Mouse (Mus musculus) urinary bladder, postnatal 4 days (tissue): Measurements from ENCODE around the gene Trim44.

Experiments used
- DNase-seq, 2 experiments: peaks; one replicate each; pipeline ENCODE4 v3.0.0; 2021 to 2022; ENCODE audit warnings: low spot score in 2 of 2

The Trim44 gene

DNA sequence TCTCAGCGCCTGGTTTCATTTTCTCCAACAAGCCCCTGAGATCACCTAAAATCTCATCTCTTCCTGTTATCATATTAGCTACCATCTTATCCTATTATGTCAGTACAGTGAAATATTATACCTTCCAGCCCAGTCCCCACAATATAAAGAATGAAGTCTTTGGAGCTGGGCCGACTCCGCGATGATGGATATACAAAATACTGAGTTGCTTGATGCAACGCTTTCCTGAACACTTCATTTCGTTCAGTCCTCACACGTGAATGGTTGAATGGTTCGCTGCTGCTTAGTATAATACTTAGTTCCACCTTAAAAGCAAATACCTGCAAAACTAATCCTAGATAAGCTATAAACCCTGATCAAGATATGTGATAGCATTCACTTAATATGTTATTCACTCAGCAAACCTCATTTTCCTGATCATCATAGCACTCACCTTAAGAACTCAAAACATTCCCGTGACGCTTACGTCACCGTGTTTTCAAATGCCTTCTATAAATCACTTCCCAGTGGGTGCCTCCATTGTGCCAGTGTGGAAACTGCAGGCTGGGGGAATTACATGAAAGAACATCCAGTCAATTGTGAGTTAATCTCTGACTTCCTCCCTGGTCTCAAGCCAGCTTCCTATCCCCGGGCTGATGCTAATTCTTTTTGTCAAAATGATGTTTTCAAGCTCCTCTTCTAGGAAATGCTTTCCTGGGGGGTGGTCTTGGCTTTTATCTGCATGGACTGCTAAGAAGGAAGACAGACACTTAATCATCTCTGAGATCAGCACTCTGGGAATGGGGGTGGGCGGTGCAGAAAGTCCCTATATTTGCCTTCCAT is at the start of gene Trim44:
Gene Trim44 (minus strand): TSS at position 466 of the 822 bp plus-strand sequence.
- DNase-seq = no peak

DNA sequence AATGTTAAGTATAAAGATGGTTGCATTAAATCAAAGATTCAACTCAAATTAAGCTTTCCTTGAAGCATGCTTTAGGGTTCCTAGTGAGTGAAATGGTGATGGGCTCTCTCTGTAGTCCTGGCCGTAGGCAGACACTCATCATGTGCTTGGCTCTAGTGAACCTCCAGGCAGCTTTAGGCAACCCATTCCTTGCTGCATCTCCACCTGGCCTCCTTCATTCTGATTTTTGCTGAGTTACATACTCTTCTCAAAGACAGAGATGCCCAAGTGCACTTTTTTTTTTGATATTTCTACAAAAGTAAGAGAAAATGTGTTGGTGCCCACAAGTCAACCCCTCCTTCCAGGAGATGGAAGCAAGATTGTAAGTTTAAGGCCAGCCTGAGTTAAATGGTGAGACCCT is 47.5 kb upstream of the Trim44 start:
- no peak for DNase-seq

DNA sequence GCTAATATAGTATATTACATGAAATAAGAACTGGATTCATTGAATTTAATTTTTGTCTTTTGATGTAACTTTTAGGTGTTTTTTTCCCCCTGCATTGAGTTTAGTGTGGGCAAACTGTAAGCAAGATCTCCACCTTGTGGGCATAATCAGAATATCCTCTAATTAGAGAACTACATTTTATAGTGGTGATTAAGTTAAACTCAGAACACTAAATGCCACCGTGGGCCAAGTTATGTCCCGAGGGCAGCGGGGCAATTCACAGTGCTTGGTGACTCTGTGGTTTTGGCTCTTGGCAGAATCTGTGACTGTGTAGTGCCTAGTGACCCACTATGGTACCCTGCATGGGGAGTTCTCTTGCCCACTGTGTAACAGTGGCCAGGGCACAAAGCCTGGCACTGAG is 45.8 kb upstream of the Trim44 start:
- no peak for DNase-seq

DNA sequence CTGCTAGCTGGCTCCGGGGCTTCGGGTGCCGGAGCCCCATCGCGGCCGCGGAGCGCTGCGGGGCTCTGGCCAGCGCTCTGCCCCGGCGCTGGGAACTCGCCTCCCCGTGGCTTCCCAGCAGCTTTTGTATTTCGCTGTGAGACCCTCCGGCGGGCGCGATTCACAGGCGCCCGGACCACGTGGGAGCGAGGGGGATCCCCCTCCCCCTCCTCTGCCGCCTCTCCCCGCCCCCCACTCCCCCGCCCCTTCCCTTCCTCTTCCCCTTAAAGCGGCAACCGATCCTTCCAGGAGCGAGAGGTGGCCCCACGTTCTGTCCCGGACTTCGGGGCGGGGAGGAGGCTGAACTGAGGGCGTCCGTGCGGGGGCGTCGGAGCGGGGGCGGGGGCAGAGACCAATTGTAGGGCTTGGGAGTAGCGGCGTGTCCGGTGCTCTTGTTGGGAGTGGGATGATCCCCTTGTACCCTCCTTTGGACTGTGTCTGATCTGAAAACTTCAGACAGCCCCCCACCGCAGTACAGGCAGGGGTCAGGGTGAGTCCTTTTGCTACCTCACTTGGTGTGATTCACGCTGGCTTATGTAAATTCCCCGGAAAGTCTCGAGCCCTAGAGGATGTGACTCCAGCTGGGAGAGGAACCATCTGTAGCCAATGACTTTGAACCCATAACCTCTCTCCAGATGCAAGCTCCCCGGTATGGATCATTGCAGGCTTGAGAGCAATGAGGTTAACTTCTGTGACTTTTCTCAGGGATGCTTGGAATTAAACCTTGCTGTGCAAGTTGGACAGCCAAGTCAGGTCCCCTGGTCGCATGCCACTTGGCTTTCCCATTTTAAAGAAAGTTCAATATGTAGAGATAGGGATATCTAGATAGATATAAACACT is 44.3 kb upstream of the Trim44 start, which contains the start of gene Fjx1:
Gene Fjx1 (minus strand): TSS at position 829 of the 879 bp plus-strand sequence.
- peak in 1 of 2 experiments; percentile 62 for DNase-seq

DNA sequence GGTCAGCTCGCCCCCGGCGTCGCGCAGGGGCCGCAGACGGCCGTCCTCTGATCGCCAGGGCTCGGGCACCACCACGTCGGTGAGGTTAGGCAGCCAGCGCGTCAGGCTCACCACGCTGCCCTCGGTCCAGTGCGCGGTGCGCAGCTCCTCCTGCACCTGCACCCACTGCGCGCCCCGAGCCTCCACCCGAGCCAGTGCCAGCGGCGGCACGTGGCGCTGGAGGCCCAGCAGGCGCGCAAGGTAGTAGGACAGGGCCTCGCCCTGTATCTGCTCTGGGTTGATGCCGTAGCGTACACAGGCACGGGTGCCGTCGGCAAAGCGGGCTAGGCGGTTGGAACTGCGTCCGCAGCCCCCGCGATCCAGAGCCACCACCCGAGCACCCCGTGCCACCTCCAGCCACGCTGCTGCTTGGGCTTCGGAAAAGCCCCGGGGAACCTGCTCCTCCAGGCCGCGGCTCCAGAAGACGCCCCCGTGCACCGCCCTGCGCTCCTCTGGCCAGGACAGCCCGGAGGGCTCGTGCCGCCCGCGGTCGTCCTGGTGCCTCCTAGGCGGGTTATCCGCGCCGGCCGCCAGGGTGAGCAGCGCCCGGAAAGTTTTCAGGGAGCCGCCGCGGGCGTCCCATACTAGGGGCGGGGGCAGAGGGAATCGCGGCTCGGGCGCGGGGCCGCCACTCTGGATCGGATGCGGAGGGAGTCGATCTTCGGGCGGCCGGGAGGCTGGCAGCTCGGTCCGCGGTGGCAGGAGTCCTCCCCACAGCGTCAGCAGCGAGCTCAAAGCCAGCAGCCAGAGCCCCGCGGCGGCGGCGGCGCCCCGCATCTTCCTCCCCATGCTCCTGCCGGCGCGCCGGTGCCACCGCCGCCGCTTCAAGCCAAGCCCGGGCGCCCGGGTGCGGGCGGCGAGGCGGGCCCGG is 43.4 kb upstream of the Trim44 start:
- DNase-seq = peak; percentile 47 to 63

DNA sequence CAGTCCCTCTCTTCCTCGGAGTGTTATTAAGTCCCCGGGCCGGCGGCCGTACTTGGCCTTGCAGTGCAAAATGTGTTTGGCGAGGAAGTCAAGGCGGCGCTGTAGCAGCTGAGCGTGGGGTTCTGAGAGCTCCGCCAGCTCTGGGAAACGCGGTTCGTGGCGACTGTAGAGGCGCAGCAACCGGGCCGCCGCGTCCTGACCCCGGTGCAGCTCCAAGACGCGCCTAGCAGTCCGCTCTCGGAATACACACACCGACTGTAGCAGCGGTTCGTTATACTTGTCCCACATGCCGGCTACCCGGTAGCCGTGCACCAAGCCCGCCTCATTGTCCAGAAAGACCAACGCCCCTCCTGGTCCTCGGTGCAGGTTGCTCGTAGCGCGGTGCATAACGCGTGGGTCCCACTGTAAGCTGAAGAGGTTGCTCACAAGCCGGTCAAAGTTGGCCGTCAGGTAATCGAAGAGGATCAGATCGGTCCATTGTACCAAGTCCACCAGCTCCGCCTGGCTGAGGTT is 42.7 kb upstream of the Trim44 start:
- DNase-seq = peak; percentile 57 to 64

DNA sequence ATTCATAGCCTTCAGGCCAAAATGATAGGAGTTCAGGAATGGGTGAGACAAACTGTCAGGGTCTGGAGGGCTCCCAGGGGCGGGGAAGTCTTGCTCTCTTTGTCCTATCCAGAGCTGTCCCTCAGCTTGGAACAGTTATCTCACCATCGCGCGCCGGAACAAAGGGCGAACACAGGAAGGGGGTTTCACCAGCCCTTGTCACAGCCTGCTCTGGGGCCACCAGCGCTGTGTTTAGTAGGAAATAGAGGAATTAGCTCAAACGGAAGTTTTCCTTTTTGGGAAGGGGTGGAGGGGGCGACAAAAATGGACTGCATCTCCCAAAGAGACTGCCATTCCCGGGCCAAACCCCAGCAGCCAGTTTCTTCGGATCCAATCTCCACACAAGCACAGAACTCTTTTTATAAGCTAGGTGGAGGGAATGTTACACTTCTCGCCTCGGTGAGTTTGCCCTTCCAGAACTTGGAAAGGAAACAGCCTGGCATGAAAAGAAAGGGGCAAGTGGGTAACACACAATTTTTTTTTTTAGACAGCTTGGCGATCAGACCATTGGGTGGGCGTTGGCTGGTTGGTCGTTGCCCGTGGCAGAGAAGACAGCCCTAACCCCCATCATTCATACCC is 42.1 kb upstream of the Trim44 start:
- no peak for DNase-seq

DNA sequence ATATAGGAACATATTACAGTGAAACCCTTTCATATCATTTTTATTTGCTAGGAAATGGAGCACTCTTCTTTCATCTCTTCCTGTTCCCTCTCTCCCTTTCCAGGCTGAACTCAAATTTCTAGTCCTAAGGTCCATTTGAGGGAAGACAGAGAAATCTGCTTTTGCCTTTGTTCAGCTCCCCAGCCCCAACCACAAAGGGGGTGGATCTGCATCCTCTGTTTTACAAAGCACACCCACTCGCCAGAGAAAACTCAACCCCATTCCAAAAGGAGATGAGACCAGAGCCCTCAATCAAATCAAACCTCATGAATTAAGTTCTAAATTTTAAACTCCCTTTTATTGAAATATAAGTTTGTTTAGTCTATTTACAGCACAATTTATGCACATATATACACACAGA is 41.4 kb upstream of the Trim44 start:
- no peak for DNase-seq

DNA sequence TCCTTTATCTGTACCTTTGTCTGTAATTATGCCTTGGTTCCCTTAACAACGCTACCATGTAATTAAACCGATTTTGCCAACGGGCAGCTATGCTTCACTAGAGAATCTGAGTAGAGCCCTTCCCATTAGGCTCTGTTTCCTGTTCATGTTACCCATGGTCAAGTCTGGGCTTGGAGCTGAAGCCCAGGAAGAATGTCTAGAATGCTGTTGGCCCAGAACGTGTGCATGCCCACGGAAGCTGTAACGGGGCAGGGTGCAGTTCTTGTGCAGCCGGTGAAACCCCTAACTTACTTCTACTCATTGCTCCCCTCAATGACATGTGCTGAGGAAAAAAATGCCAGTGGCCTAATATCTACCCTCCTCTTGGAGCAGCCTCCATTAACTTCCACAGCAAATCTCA is 40.2 kb upstream of the Trim44 start:
- DNase-seq = no peak

DNA sequence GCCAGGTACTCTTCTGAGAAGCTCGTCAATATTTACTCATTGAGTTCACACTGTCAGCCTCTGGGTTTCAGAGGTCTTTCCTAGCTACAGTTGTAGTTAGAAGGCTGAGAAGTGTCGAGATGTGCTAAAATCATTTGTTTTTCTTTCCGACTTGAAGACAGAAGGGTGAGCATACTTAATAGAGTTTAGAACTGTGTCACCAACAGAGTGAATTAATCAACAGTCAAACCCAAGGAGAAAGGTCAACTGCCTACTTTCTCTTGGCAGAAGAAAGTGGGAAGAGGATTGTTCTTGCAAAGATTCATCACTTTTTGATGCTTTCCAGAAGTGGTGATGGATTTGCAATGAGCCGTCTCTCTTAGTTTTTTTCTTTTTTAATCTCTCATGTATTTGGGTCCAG is 39.2 kb upstream of the Trim44 start:
- no peak for DNase-seq

DNA sequence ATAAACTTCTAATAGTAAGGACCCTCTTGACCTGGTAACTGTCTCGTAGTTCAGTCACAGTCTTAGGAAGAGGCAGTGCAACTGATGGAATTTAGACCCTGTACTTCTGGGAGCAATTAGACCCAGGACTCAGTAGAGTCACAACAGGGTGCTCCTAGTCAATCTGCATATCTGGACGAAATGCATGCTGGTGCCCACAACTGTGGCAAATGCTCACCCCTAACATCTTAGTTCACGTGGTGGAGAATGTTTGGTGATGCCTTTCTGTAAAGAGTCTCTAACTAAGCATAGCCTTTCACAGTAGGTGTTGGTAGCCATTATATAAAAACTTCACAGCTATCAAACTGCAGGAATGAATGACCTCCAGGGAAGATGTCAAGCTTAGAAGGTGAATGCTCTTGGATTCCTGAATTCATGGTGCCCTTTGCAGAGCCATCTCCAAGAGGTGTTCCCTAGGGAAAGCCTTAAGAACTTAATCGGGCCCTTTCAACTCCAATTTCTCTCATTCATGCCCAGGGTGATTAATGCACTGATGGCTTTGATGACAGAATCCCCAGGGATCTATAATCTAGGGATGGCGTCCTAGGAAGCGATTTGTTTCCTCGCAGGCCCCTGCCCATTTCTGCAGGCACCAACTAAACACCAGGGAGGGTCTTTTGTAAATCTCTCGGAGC is 29.9 kb upstream of the Trim44 start:
- no peak for DNase-seq

DNA sequence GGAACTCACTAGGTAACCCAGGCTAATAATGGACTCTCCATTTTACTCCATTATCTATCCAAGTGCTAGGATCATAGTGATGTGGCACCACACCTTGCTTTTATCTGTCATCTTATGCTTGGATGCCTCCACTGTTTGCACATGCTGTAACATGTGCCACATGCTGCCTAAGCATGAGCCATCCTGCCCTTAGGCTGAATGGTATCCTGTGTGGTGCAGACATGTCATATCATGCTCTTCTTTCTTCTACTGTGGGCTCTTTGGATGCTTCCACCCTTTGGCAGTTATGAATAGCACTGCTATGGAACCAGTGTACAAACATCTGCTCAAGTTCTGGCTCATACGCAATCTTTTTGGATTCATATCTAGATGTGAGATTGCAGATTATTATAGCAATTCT is 26.3 kb upstream of the Trim44 start:
- DNase-seq = no peak

DNA sequence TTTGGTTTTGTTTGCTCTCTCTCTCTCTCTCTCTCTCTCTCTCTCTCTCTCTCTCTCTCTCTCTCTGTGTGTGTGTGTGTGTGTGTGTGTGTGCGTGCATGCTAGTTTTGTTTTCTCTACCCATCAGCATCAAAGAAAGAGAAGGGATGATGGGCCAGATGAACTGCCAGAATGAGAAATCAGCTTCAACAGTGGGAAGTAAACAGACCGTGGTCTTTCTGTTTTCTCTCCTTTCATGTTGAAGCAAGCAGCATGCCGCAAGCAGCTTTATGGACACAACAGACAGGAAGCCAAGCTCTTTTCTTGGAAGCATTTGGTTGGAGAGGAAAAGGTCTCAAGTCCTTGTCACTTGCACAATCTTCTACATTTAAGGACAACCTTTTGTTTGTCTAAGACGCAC is 23.5 kb upstream of the Trim44 start:
- DNase-seq = no peak

DNA sequence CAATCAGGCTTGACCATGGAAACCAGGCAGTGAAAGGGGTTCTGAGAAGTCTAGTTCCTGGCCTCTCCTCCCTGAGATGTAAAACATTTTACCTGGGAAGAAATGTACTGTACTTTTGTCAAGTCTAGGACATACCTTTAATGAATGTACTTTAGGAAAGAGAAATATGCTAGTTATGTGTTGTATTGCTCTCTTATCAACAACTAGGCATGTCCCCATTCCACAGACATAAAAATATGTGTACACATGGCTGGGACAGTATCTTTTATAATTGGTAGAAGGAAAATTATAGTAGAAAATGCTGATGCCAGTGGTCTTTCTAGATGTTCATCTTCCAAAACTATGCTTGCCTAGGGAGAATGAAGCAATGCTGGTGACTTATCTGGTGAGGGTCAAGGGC is 20.3 kb upstream of the Trim44 start:
- DNase-seq = no peak

DNA sequence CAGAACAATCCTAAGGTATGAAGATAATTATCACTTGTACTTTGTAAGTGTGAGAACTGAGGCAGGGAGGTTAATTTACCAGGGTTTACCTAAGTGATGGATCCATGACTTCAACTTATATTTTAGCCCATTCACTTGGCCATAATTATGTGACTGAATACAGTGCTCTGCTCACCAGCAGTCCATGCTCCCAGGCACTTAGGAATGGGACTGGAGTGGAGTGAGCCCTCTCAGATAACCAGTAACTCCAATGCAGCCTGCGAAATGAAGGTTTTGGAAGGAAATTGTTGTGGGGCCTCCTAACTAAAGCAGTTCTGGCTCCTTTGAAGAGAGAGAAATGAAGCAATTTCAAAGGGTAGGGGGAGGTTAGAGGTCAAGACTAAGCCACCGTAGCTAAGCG is 18.8 kb upstream of the Trim44 start:
- no peak for DNase-seq

DNA sequence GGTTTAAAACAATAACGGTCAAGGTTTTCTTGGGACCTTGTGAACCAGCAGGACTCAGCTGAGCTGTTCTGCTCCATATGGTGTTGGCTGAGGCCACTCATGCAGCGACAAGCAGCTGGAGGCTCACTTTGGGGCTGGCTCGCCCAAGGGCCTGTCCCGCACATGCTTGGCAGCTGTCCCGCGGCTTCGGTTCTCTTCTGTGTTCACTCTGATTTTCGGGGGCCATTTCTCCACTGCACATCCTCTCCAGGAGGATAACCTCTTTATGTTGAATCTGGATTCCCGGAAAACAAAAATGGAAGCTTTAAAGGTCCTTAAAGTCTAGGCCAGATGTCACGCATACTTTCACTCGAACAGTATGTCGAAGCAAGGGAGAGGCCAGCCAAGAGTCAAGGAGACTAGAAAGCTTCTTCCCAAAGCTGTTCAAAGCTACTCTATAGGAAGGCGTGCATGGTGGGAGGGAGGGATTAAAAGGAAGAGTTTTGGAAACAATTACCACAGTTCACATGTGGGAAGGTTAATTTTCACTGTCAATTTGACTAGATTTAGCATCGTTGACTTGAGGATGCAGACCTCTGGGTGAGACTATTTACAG is 8.6 kb upstream of the Trim44 start:
- DNase-seq = peak in 1 of 2 experiments; percentile 18

DNA sequence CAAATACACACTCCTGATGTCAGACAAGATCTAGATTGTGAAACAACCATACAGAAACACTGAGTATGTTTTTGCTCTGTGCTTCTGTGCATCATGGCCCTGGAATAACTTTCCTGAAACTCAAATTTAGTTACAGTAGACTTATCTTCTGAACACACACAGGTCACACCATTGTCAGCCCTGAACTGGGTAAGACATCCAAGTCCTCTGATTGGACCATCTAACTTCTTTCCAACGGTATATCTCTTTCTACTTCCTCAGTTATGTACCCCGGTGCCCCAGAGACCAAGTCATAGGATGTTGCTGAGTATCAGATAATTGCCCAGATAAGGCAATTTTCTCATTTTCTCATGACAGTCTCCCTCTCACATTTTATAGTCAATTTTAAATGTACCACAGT is 5.1 kb upstream of the Trim44 start:
- no peak for DNase-seq

DNA sequence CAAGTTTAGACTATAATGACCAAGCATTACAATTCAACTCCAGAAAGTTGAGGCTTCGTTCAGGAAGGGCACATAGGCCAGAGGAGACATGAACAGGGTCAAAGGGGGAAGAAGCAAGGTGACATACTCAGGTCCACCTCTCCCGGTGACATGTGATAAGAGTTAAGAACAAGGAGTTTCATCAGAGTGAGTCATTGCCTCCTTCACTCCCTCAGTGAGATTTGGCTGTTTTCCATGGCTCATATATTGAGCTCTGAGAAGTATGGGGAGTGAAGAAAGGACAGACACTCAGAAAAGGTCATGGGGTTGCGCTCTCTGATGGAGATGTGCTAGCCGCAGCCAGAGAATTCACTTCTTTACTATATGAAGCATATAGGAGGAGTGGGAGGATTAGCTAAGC is 3.0 kb upstream of the Trim44 start:
- no peak for DNase-seq

DNA sequence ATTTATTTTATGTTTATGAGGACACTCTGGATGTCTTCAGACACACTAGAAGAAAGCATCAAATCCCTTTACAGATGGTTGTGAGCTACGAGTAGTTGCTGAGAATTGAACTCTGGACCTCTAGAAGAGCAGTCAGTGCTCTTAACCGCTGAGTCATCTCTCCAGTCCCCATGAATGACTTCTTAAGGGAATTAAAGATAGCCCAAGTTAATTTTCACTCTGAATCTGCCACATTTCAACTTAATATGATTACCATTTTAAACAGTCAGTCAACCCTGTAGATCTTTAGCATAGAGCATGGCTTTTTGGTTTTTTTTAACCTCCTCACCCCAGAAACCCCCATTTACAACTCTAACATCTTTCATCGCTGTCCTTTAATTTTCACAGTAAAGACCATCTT is 2.1 kb upstream of the Trim44 start:
- no peak for DNase-seq
